In the genomic region with DNA sequence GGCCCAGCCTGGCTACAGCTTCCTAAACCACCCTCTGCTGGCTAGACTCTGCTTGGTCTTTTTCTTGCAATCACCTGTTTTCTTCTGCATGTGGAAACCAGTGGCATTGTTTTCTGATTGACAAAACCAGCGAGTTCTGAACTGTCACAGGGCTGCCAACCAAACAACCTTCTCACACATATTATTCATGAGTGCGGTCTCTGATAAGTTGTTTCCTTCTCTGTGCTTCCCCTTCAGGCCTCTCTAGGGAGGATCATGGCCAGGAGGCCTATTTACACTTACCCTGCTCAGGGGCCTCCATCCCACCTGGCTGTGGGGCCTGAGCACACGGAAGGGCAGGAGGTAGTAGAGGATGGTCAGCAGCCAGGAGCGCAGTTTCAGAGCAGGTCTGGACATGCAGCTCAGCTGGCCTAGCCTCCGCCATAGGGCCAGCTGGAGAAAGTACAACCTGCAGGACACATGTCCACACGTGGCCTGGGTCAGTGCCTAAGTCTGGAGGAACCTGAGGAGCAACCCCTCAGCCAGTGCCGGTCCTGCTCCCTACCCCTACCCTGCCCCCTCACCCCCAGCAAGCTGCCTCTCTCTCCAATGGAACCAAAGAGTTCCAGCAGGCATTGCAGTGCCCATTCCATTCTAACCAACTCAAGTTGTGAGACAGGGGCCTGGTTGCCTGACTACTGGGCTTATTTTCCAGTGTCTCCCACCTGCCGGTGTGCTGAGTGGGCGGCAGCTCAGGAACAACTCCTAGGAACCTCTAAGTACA, we compare ENCODE assay signal across 8 mouse cellular contexts. TPM values are rescaled to one million over a fixed set of nuclear protein-coding genes. Genes with fewer than 3 reads are reported as not detected.
DNase-seq lines count a peak whose midpoint lies in the region; ATAC-seq and TF ChIP-seq lines count a peak whose summit lies in the region.
"Not testable (repeated sequence)": the region's sequence is repeated elsewhere in the genome, so short reads cannot be mapped to it uniquely, and the experiment has no call there.

No protein-coding gene starts in this region.

- in situ Hi-C loops in CH12.LX (cut with MboI; ENCODE audit: low pct_ligation_motif_present, low pct_unique_long_range_greater_than_20kb, low sequenced_read_pairs) = not testable (repeated sequence)

- not testable (repeated sequence) for H3K36me3 ChIP-seq in CH12.LX (replicated peaks in 1 of 2; ENCODE audit: control insufficient read depth in 1 of 2, insufficient read depth in 1 of 2, low read length in 1 of 2); lung, postnatal 0 days (ENCODE audit: insufficient read depth, low read length); stomach, embryonic 14.5 days (ENCODE audit: control insufficient read depth, insufficient read depth, low read length)

- not testable (repeated sequence) for H3K9me3 ChIP-seq in CH12.LX (replicated peaks; ENCODE audit: low read length); lung, postnatal 0 days (ENCODE audit: low read length); stomach, embryonic 14.5 days (ENCODE audit: control insufficient read depth, low read depth, low read length)

- peaks cover 21 to 30% of the 10 kb centered on the region in 2 experiments for H3K4me1 ChIP-seq in CH12.LX (ENCODE audit: control insufficient read depth in 1 of 2, insufficient read depth in 2 of 2)
- not testable (repeated sequence) for H3K4me1 ChIP-seq in lung, postnatal 0 days (ENCODE audit: insufficient read depth, low read depth, low read length); stomach, embryonic 14.5 days (ENCODE audit: control insufficient read depth, insufficient read depth, low read length)

- ATAC-seq in erythroid progenitor cell, adult 5-6 weeks (replicated peaks; ENCODE audit: low FRiP score, poor library complexity, severe bottlenecking) = peak; percentile 3
- ATAC-seq in inflammation-experienced regulatory T-cells, adult 6 months = peak; percentile 39
- peak; percentile 2 for ATAC-seq in lung, postnatal 0 days
- peak; percentile 15 for ATAC-seq in monocyte, adult 5-6 weeks (replicated peaks; ENCODE audit: insufficient number of reproducible peaks, low FRiP score, low TSS enrichment, poor library complexity, severe bottlenecking)
- ATAC-seq in stomach, embryonic 14.5 days (ENCODE audit: insufficient number of reproducible peaks, insufficient read depth, low FRiP score, low read depth) = peak; percentile 3

- H3K79me2 ChIP-seq in CH12.LX (replicated peaks; ENCODE audit: control insufficient read depth, extremely low read depth, insufficient read depth, poor library complexity, severe bottlenecking) = not testable (repeated sequence)

- not testable (repeated sequence) for H3K4me2 ChIP-seq in CH12.LX (ENCODE audit: insufficient read depth, low read depth, poor library complexity, severe bottlenecking); lung, postnatal 0 days (replicated peaks; ENCODE audit: low read depth, low read length); stomach, embryonic 14.5 days (replicated peaks; ENCODE audit: low read depth, low read length)

- TF ChIP-seq RAD21 in CH12.LX (IDR thresholded peaks at IDR 0.05; ENCODE audit: low read depth, low read length) = not testable (repeated sequence)

- H3K9ac ChIP-seq in CH12.LX (ENCODE audit: insufficient read depth, low read depth); lung, postnatal 0 days (replicated peaks; ENCODE audit: low read depth); stomach, embryonic 14.5 days (replicated peaks; ENCODE audit: low read depth, low read length): not testable (repeated sequence)

- not testable (repeated sequence) for DNase-seq in CH12.LX (ENCODE audit: extremely low read depth); lung, postnatal 0 days (ENCODE audit: low spot score)
- DNase-seq in cerebellum, adult 11-12 months = peak; percentile 48
- peak; percentile 13 for DNase-seq in thymus, postnatal 14 days

- TF ChIP-seq EP300 in CH12.LX (IDR thresholded peaks at IDR 0.05; ENCODE audit: low read length) = peak; percentile 48; the same call in 1 of the 2 replicates
- not testable (repeated sequence) for TF ChIP-seq EP300 in lung, postnatal 0 days (IDR thresholded peaks at IDR 0.05)

- dilution Hi-C loops in CH12.LX (cut with MboI; ENCODE audit: extremely low pct_ligation_motif_present, extremely low pct_unique_long_range_greater_than_20kb, low sequenced_read_pairs) = not testable (repeated sequence)

- H3K27me3 ChIP-seq in CH12.LX (replicated peaks); lung, postnatal 0 days (replicated peaks; ENCODE audit: insufficient read depth, low read length); stomach, embryonic 14.5 days (ENCODE audit: control insufficient read depth, insufficient read depth, low read length): not testable (repeated sequence)

- TF ChIP-seq POLR2A in CH12.LX (IDR thresholded peaks at IDR 0.05; ENCODE audit: low read depth, low read length) = not testable (repeated sequence)

- not testable (repeated sequence) for H3K4me3 ChIP-seq in CH12.LX (replicated peaks in 1 of 3; ENCODE audit: low read depth in 2 of 3, low read length in 2 of 3, poor library complexity in 1 of 3); lung, postnatal 0 days (ENCODE audit: low read depth, low read length); stomach, embryonic 14.5 days (ENCODE audit: low read depth, low read length)

- 80% methylated on average over 7 of the region's 9 CpGs for WGBS in lung, postnatal 0 days
- WGBS in stomach, embryonic 14.5 days = 80% methylated on average over 6 of the region's 9 CpGs

- H3K27ac ChIP-seq in CH12.LX (ENCODE audit: insufficient read depth, low read depth) = peak overlapping the region; percentile 66
- H3K27ac ChIP-seq in lung, postnatal 0 days (ENCODE audit: low read length); stomach, embryonic 14.5 days (ENCODE audit: low read length): not testable (repeated sequence)

- not testable (repeated sequence) for TF ChIP-seq CTCF in CH12.LX (conservative IDR thresholded peaks at IDR 0.05 in 1 of 2, IDR thresholded peaks at IDR 0.05 in 1 of 2; ENCODE audit: low read depth in 2 of 2, low read length in 2 of 2); lung, postnatal 0 days (IDR thresholded peaks at IDR 0.05)

TF ChIP-seq in CH12.LX, 34 proteins besides CTCF, POLR2A, EP300 and RAD21:
- TF ChIP-seq TCF12 (IDR thresholded peaks at IDR 0.05; ENCODE audit: low read depth, low read length) = peak; percentile 79; the same call in 1 of the 2 replicates
- TF ChIP-seq SIN3A (IDR thresholded peaks at IDR 0.05; ENCODE audit: low read length) = peak; percentile 52
- 0 out of 2 replicates have a peak, but pooled peaks have one; percentile 42 for TF ChIP-seq MYC (IDR thresholded peaks at IDR 0.05; ENCODE audit: low read depth, low read length)
- TF ChIP-seq MAX (IDR thresholded peaks at IDR 0.05; ENCODE audit: low read length) = peak; percentile 45; the same call in 1 of the 2 replicates
- TF ChIP-seq IRF4 (IDR thresholded peaks at IDR 0.05; ENCODE audit: low read depth, low read length) = peak; percentile 82
- peak; percentile 14; the same call in 1 of the 2 replicates for TF ChIP-seq USF1 (IDR thresholded peaks at IDR 0.05; ENCODE audit: low read depth, low read length)
- peak; percentile 67 for TF ChIP-seq BHLHE40 (IDR thresholded peaks at IDR 0.05; ENCODE audit: low read depth, low read length)
- peak; percentile 54 for TF ChIP-seq ETS1 (conservative IDR thresholded peaks at IDR 0.05; ENCODE audit: low read depth, low read length)
- peak; percentile 95 for TF ChIP-seq CHD1 (IDR thresholded peaks at IDR 0.05; ENCODE audit: low read depth, low read length)
TF ChIP-seq in CH12.LX: peak in this region for 9; not testable (repeated sequence) for 25.

RNA-seq across cellular contexts. Expression of gene Scaf8, which starts 34.0 kb away (rescaled TPM):
- total RNA-seq in CH12.LX (2012; rRNA removed) = 23.9 and 26.2 TPM in 2 replicates
- 30.7 and 31.8 TPM in 2 replicates for total RNA-seq in CH12.LX (2014; rRNA removed)
- polyA plus RNA-seq in CH12.LX (2012; ENCODE audit: insufficient read length, low read depth) = 33.5 and 47.3 TPM in 2 replicates
- total RNA-seq in erythroid progenitor cell, adult 5-6 weeks (2015; ENCODE audit: low replicate concordance) = 41.9 and 44.7 TPM in 2 replicates
- total RNA-seq in erythroid progenitor cell, adult 5-6 weeks (2017; ENCODE audit: low replicate concordance) = 40.9 and 62.9 TPM in 2 replicates
- 10 to 100 TPM; 23.2 to 30.0 (median 26.4) TPM for polyA plus RNA-seq in inflammation-experienced regulatory T-cells, adult 6 months (2017; shearing (Covaris generic))
- 9.8 and 11.7 TPM in 2 replicates for polyA plus RNA-seq in lung, postnatal 0 days (2015; fragmentation: Nextera tagmentation; extraction: Ambion mirVana)
- total RNA-seq in monocyte, adult 5-6 weeks (2017) = 49.7 to 91.4 TPM (median 50.3 TPM) in 3 replicates
- 26.6 and 27.7 TPM in 2 replicates for polyA plus RNA-seq in stomach, embryonic 14.5 days (2014; fragmentation: Nextera tagmentation; extraction: Ambion mirVana)
